Mouse (Mus musculus) brain, embryonic 14.5 days (tissue): ENCODE data around the gene Zbtb25. TPM values are rescaled to one million over a fixed set of nuclear protein-coding genes. Genes with fewer than 3 reads are reported as not detected.

ENCODE experiments used
- DNase-seq: peaks from one replicate; pipeline ENCODE4 v3.0.0-alpha.2; 2011; ENCODE audit warnings: low read depth
- CTCF ChIP-seq: fragments of 200-500 bp; IDR thresholded peaks from 2 replicates; pipeline ENCODE4 v1.5.1; 2012; ENCODE audit warnings: inconsistent platforms, mild to moderate bottlenecking, moderate library complexity, borderline replicate concordance; ENCODE audit not compliant: insufficient read depth, insufficient read length; ENCODE audit errors: extremely low read depth
- POLR2A ChIP-seq: fragments of 200-500 bp; IDR thresholded peaks from 2 replicates; pipeline ENCODE4 v1.6.1; 2012; ENCODE audit warnings: mild to moderate bottlenecking, inconsistent platforms, borderline replicate concordance; ENCODE audit not compliant: poor library complexity, insufficient read depth, insufficient read length, severe bottlenecking; ENCODE audit errors: extremely low read depth
- polyA plus RNA-seq: library from polyadenylated mRNA; depleted of rRNA; stranded (reverse); fragments of >200 nt; gene quantifications from 2 replicates; pipeline ENCODE4 v1.2.3, GENCODE M21; 2012; rRNA removed

Zbtb25 gene
- polyA plus RNA-seq = 22.3 and 24.8 TPM in 2 replicates

GRCm38 (mm10) chr12:76369206-76369977 is at the start of gene Zbtb25:
Zbtb25 (minus strand) TSS chr12:76369602.
- DNase-seq = peak; percentile 97
- TF ChIP-seq POLR2A = peak; percentile 93
- TF ChIP-seq CTCF = 0 out of 2 replicates have a peak, but pooled peaks have one; percentile 1

GRCm38 (mm10) chr12:76418346-76418745 is 48.9 kb upstream of the Zbtb25 start:
- TF ChIP-seq CTCF (no peak), POLR2A (no peak)
- DNase-seq = no peak

GRCm38 (mm10) chr12:76417433-76417854 is 48.0 kb upstream of the Zbtb25 start, which contains the start of gene Ppp1r36:
Ppp1r36 (plus strand) TSS chr12:76417538.
- peak; percentile 14 for DNase-seq

GRCm38 (mm10) chr12:76415383-76416010 is 46.1 kb upstream of the Zbtb25 start:
- DNase-seq = no peak
- TF ChIP-seq CTCF = no peak

More at GRCm38 (mm10) chr12:76417433-76417854, 48.0 kb upstream of the Zbtb25 start, which contains the start of gene Ppp1r36:
- TF ChIP-seq POLR2A (no peak), CTCF (no peak)

- DNase-seq = no peak
- TF ChIP-seq POLR2A = no peak
- no peak for TF ChIP-seq CTCF
These were observed 39.8 kb upstream of the Zbtb25 start for GRCm38 (mm10) chr12:76409166-76409565.

- TF ChIP-seq POLR2A (no peak), CTCF (no peak)
- DNase-seq = no peak
These were observed 37.8 kb upstream of the Zbtb25 start for GRCm38 (mm10) chr12:76407184-76407583.

GRCm38 (mm10) chr12:76405971-76406370 is 36.6 kb upstream of the Zbtb25 start:
- DNase-seq = peak; percentile 27

GRCm38 (mm10) chr12:76405183-76405970 is 36.0 kb upstream of the Zbtb25 start:
- peak; percentile 43 for DNase-seq
- no peak for TF ChIP-seq POLR2A
- TF ChIP-seq CTCF = no peak

More at GRCm38 (mm10) chr12:76405971-76406370, 36.6 kb upstream of the Zbtb25 start:
- TF ChIP-seq POLR2A = no peak
- no peak for TF ChIP-seq CTCF

- no peak for DNase-seq
- no peak for TF ChIP-seq POLR2A
- TF ChIP-seq CTCF = no peak
These were observed 35.4 kb upstream of the Zbtb25 start for GRCm38 (mm10) chr12:76404836-76405182.

GRCm38 (mm10) chr12:76403886-76404537 is 34.6 kb upstream of the Zbtb25 start, which contains the start of gene Hspa2:
Hspa2 (plus strand) TSS chr12:76404176.
- DNase-seq = peak; percentile 99
- no peak for TF ChIP-seq CTCF
- peak; percentile 61; the same call in 1 of the 2 replicates for TF ChIP-seq POLR2A

GRCm38 (mm10) chr12:76402991-76403885 is 33.8 kb upstream of the Zbtb25 start:
- DNase-seq = no peak
- TF ChIP-seq POLR2A (no peak), CTCF (no peak)

GRCm38 (mm10) chr12:76401674-76402073 is 32.3 kb upstream of the Zbtb25 start:
- TF ChIP-seq POLR2A (no peak), CTCF (0 out of 2 replicates have a peak, but pooled peaks have one; percentile 24)
- DNase-seq = no peak

- no peak for TF ChIP-seq POLR2A
- TF ChIP-seq CTCF = no peak
- DNase-seq = no peak
These were observed 27.9 kb upstream of the Zbtb25 start for GRCm38 (mm10) chr12:76397281-76397680.
